Mouse (Mus musculus) retina, postnatal 7 days (tissue): ENCODE measurements around the gene Mpg.

Experiments
- DNase-seq: peaks from one replicate; pipeline ENCODE4 v3.0.0-alpha.2; 2012; ENCODE audit warnings: low read depth, low spot score

The Mpg gene

DNA sequence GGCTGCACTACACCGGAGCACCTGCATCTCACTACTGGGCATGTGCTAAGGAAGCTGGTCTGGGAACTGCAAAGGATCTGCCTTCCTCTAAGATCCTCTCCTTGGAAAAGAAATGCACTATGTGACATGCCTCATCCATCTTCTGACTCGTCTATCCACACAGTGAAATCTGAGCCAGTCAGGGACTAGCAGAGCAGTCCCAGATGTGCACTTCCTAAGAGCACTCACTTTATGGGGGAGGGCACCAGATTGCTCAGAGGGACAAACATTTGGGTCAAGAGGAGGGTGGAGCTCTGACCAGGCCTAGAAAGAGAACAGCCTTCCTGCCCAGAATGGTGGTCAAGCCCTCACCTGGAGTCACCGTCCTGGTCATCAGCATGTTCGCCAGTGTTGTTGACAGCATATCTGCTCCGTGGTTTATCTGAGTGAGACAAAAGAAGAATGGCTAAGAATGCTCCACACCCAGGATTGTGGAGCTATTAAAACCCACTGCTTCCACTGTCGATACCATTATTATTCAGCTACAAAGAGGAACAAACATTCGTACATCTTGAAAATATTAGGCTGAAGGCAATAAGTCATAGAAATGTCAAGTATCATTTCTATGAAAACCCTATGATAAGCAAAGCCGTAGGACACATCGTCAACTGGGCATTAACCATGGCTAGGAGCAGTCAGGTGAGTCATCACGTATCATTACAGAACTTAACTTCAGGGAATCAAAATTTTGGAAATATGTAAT lies 36.5 kb downstream of the Mpg start:
- no peak for DNase-seq

DNA sequence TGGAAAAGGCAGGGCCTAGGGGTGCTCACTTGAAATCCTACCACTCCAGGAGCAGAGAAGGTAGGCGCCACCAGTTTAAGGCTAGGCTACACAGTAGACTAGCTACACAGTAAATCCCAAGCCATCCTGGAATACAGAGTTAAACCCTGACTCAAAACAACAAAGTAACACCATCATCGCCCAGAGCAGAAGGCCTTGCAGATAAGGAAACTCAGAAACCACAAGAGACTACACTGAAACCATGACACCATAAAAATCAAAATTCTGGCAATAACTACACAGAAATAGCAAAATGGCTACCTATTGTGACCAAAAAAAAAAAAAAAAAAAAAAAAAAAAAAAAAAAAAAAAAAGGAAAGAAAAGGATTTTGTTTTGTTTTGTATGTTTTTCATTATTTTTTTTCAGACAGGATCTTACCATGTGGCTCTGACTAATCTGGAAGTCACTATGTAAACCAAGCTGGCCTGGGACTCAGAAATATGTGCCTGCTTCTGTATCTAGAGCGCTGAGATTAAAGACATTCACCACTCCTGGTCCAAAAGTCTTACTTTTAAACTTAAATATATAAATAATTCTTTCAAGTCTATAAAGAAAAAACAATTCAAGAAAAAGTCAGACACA lies 38.9 kb downstream of the Mpg start:
- DNase-seq: no peak

- DNase-seq: no peak
These were observed 39.9 kb downstream of the Mpg start for GRCm38 (mm10) chr11:32266194-32266593.

- DNase-seq: no peak
These were observed 40.5 kb downstream of the Mpg start for GRCm38 (mm10) chr11:32266776-32267175.

- DNase-seq: peak; percentile 90
These were observed 41.0 kb downstream of the Mpg start, which contains the start of gene Nprl3 for GRCm38 (mm10) chr11:32267188-32267884. Gene Nprl3, minus strand, starts transcription at chr11:32267707.

GRCm38 (mm10) chr11:32267964-32268363 lies 41.7 kb downstream of the Mpg start:
- no peak for DNase-seq

DNA sequence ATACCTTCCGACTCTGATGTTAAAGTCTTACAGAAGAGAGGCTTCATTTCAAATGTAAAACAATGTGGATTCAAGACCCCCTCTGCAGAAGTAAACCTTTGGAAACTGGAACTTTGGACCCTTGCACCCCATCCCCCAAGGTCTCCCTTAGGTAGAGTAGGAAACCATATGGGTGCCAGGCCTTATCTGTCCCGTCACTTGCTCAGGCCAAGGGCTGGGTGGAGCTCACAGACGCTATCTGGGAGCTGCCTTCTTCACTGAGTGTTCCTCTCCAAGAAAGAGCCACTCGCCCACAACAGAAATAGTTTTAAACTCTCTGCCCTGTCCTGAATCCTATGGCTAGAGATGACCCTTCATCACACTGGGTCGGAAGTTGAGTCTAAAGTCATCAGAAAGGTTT lies 42.6 kb downstream of the Mpg start:
- DNase-seq: no peak

DNA sequence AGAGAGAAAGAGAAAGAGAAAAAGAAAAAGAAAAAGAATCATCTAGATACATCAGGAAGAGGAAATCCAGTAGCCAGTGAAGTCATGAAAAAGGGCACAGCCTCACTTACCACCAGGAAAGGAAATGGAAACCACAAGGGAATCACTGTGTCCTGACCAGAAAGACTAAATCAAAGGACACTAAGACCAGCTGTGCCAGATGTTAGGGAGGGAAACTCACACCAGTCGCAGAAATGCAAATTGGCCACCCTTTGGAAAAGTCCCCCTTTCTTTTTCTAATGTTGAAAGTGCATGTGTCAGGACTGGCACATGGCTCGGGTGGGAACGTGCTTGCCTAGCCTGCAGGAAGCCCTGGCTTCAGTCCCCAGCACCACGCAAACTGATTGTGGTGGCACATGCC lies 44.9 kb downstream of the Mpg start:
- DNase-seq: no peak

DNA sequence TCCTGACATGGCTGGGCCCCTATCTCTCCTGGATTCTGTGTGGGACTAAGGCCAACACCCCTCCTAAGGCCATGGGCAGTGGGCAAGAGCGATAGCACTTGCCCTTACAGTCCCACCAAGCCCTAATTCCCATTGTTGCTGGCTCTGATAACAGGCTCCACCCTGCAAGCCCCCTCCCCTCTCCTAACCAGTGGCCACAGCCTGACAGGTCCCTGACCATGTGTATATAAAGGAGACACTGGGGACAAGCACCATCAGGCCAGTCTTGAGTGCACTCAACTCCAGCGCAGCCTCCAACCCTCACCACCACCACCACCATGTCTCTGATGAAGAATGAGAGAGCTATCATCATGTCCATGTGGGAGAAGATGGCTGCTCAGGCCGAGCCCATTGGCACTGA lies 50.0 kb downstream of the Mpg start, which contains the start of gene Hba-x:
Hba-x (plus strand) TSS at position 54 of the 400 bp plus-strand sequence.
- no peak for DNase-seq

GRCm38 (mm10) chr11:32277736-32278457 lies 51.6 kb downstream of the Mpg start:
- no peak for DNase-seq

GRCm38 (mm10) chr11:32278458-32278957 lies 52.2 kb downstream of the Mpg start:
- no peak for DNase-seq

DNA sequence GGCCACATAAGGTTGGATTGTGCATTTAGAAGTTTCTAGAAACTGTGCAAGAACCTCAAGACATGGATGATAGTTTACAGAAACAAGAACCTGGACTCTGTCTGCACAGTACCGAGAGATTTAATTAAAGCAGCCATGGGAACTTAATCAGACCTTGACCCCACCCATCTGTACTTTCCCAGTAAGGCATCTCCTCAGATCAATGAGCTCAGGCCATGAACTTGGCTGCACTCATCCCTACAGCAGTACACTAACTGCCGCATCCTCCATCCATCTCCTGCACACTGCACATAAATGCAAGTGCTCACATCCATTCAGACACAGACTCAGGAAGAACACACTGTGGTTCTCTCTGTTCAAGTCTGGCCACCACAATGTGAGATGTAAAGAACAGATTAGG lies 54.3 kb downstream of the Mpg start:
- DNase-seq: no peak

- no peak for DNase-seq
These were observed 55.3 kb downstream of the Mpg start for GRCm38 (mm10) chr11:32281416-32282144.
